10 mouse cellular contexts compared by ENCODE assay signal in genomic region chr3:28564370-28565357, GRCm38 (mm10).
DNase-seq lines count a peak whose midpoint lies in the region; ATAC-seq and TF ChIP-seq lines count a peak whose summit lies in the region.
"Had no signal": no experiment of that assay in that cellular context is flagged by ENCODE, and none has a peak within 500 bp of the region (broad histone marks: within the 10 kb centered on the region; RNA-seq: fewer than 3 reads in every experiment).

No protein-coding gene starts in this region.

- no peak for ATAC-seq in kidney, postnatal 0 days (replicated peaks; ENCODE audit: low FRiP score, low read depth)
- peak; percentile 52; the same call in 1 of the 2 replicates for ATAC-seq in hindbrain, embryonic 15.5 days (ENCODE audit: low FRiP score, low read depth)

- no peaks in the 10 kb centered on the region for H3K36me3 ChIP-seq in kidney, postnatal 0 days (ENCODE audit: insufficient read depth, low read length)
- H3K36me3 ChIP-seq in ES-E14 (ENCODE audit: control insufficient read depth, insufficient read depth, low read length, poor library complexity, severe bottlenecking), result no peaks in the 10 kb centered on the region
- peaks cover 20% of the 10 kb centered on the region for H3K36me3 ChIP-seq in hindbrain, embryonic 15.5 days
- H3K36me3 ChIP-seq in limb, embryonic 10.5 days, result no peaks in the 10 kb centered on the region

- no peak overlapping the region for H3K4me3 ChIP-seq in kidney, postnatal 0 days (replicated peaks; ENCODE audit: low read depth, low read length)
- H3K4me3 ChIP-seq in ES-E14 (ENCODE audit: insufficient read depth in 1 of 2, low read depth in 1 of 2, low read length in 2 of 2, poor library complexity in 1 of 2, severe bottlenecking in 1 of 2), result no peak overlapping the region
- no peak overlapping the region for H3K4me3 ChIP-seq in hindbrain, embryonic 15.5 days
- no peak overlapping the region for H3K4me3 ChIP-seq in limb, embryonic 10.5 days

- H3K9me3 ChIP-seq in kidney, postnatal 0 days (replicated peaks; ENCODE audit: low read length), result no peaks in the 10 kb centered on the region
- H3K9me3 ChIP-seq in ES-E14 (ENCODE audit: control insufficient read depth, insufficient read depth, low read depth, low read length), result no peaks in the 10 kb centered on the region
- no peaks in the 10 kb centered on the region for H3K9me3 ChIP-seq in hindbrain, embryonic 15.5 days
- H3K9me3 ChIP-seq in limb, embryonic 10.5 days (replicated peaks), result no peaks in the 10 kb centered on the region; the same call in 1 of the 2 replicates

- 78% methylated on average over 12 of the region's 12 CpGs for WGBS in kidney, postnatal 0 days
- WGBS in hindbrain, embryonic 15.5 days, result 59% methylated on average over 12 of the region's 12 CpGs
- WGBS in limb, embryonic 10.5 days, result 80% methylated on average over 12 of the region's 12 CpGs

- H3K9ac ChIP-seq in kidney, postnatal 0 days (ENCODE audit: low read depth, low read length), result no peak overlapping the region
- H3K9ac ChIP-seq in ES-E14 (ENCODE audit: insufficient read depth, low read depth, low read length, poor library complexity, severe bottlenecking), result no peak overlapping the region
- no peak overlapping the region for H3K9ac ChIP-seq in hindbrain, embryonic 15.5 days

- no peak overlapping the region for H3K4me2 ChIP-seq in kidney, postnatal 0 days (ENCODE audit: low read length)
- H3K4me2 ChIP-seq in hindbrain, embryonic 15.5 days, result no peak overlapping the region
- H3K4me2 ChIP-seq: midbrain, embryonic 11.5 days had no signal

- TF ChIP-seq CTCF in kidney, postnatal 0 days (IDR thresholded peaks at IDR 0.05; ENCODE audit: low read depth), result peak; percentile 43

- in situ Hi-C loops in ES-E14 (cut with MboI; ENCODE audit: low sequenced_read_pairs in 2 of 2, unreplicated experiment in 2 of 2), result loop anchor here in 1 of 2 experiments (10.0 kb wide), 1 partner anchor 410 kb away; no protein-coding TSS in a partner anchor

- no peaks in the 10 kb centered on the region for H3K4me1 ChIP-seq in kidney, postnatal 0 days (replicated peaks; ENCODE audit: insufficient read depth, low read length)
- H3K4me1 ChIP-seq in ES-E14 (ENCODE audit: control insufficient read depth in 2 of 2, insufficient read depth in 2 of 2, low read length in 2 of 2, poor library complexity in 1 of 2), result no peaks in the 10 kb centered on the region
- no peaks in the 10 kb centered on the region for H3K4me1 ChIP-seq in hindbrain, embryonic 15.5 days (replicated peaks)
- no peaks in the 10 kb centered on the region for H3K4me1 ChIP-seq in limb, embryonic 10.5 days

- H3K27ac ChIP-seq in kidney, postnatal 0 days, result no peak overlapping the region
- no peak overlapping the region for H3K27ac ChIP-seq in ES-E14 (ENCODE audit: insufficient read depth, low read depth, low read length, poor library complexity, severe bottlenecking)
- H3K27ac ChIP-seq in hindbrain, embryonic 15.5 days (replicated peaks), result no peak overlapping the region
- H3K27ac ChIP-seq in limb, embryonic 10.5 days, result no peak overlapping the region

- DNase-seq in kidney, postnatal 0 days (ENCODE audit: low spot score), result no peak
- DNase-seq in kidney, adult 18-20 months, result no peak
- peak; percentile 27 for DNase-seq in 416B (ENCODE audit: low read depth)
- peak; percentile 22 for DNase-seq in ES-E14 (ENCODE audit: low read depth, low spot score)
- DNase-seq in limb, embryonic 10.5 days (ENCODE audit: low spot score), result no peak
- DNase-seq in spleen, adult 18-20 months, result no peak
- DNase-seq: cerebellum, postnatal 36 days; gastrocnemius, postnatal 36 days had no signal

- no peaks in the 10 kb centered on the region for H3K27me3 ChIP-seq in kidney, postnatal 0 days (ENCODE audit: insufficient read depth, low read length)
- no peaks in the 10 kb centered on the region for H3K27me3 ChIP-seq in hindbrain, embryonic 15.5 days
- 0 out of 2 replicates have a peak, but pooled peaks cover 4% of the 10 kb centered on the region for H3K27me3 ChIP-seq in limb, embryonic 10.5 days (ENCODE audit: low read depth, poor library complexity, severe bottlenecking)

TF ChIP-seq in ES-E14, 5 proteins besides CTCF, POLR2A, EP300 and RAD21:
- TF ChIP-seq MAFK (IDR thresholded peaks at IDR 0.05; ENCODE audit: insufficient read depth, low read depth, low read length), result no peak
- TF ChIP-seq CHD2 (IDR thresholded peaks at IDR 0.05; ENCODE audit: low read depth, low read length), result no peak
- TF ChIP-seq ZC3H11A (IDR thresholded peaks at IDR 0.05; ENCODE audit: borderline replicate concordance, low read depth, low read length), result no peak
- no peak for TF ChIP-seq ZNF384 (IDR thresholded peaks at IDR 0.05; ENCODE audit: low read depth, low read length)
- no peak for TF ChIP-seq HCFC1 (IDR thresholded peaks at IDR 0.05; ENCODE audit: borderline replicate concordance, insufficient read depth, low read length)

Comparison
In these comparisons a context has a peak if more than half of its experiments do, and no peak if none do; other contexts are left out.
1. DNase-seq: peak in 416B (single experiment) and ES-E14 (single experiment); none in kidney, postnatal 0 days (single experiment), kidney, adult 18-20 months (single experiment), limb, embryonic 10.5 days (single experiment) and spleen, adult 18-20 months (0 of 2).